Mouse (Mus musculus): ENCODE measurements at regions not wholly inside any gene's neighbourhood (a gene's known extent, or its start where the extent isn't known, plus 50 kb on each side); places are given as distances from the start of the nearest gene placed in this dataset.

- TF ChIP-seq CTCF (IDR thresholded peaks at IDR 0.05), result no peak
- TF ChIP-seq EP300 (IDR thresholded peaks at IDR 0.05), result no peak
These were observed 167.1 kb downstream of the Setd4 start for GRCm38 (mm10) chr16:93436732-93437131.

Data from lung, postnatal 0 days (tissue).